Mouse (Mus musculus) spleen, adult 18-20 months (tissue): ENCODE measurements around the gene Mdga1.

ENCODE experiments used
- DNase-seq, 2 experiments: peaks; one replicate each; pipeline ENCODE4 v3.0.0; 2022; ENCODE audit warnings: mixed read lengths in 2 of 2

The Mdga1 gene

DNA sequence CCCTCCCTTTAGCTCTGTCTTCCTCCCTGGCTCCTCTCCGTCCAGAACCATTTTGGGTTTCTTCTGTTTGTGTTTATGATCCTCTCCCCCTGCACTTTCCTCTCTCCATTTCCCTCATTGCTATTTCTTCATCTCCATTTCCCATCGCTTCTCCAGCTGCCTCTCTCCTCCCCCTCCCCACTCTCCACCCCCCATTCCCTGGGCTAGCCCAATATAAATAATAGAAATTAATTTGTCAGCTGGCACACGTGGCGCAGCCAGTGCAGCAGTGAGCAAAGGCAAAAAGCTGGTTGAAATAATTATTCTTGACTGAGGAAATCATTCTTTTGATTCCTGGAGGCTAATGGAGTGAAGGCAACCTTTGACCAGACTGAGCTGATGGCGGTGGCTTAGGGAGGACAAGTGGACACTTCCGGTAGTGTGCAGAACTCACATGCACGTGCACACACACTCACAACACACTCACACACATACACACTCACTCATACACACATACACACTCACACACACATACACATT, at the start of gene Mdga1:
Mdga1 (minus strand) TSS at position 51 of the 519 bp plus-strand sequence.
- DNase-seq = no peak

DNA sequence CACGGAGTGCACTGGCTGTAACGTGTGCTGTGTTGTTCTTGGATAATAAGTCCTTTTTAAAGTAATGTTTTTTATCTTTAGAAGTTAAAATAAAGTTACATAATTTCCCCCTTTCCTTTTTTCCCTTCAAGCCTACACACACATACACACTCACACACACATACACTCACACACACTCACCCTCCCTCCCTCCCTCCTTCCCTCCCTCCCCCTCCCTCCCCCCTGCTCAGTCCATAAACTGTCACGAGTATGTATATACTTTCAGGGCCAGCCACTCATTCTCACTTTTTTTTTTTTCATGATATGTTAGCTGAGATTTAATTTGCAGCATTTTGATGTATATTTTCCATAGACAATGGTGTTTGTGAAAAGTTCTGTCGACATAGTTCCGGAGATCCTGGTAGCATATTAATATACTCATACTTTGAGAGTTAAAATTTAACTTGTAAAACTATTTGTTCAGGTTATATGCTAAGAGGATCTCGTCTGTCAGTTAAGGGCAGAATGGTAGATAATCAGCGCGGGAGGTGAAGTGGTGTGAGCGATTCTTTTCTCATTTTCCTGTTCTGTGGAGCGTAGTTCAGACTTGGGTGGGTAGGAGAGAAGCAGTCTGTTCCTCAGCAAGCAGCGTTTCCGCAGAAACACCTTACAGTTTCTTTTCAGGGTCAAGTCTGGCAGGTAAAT, 49.2 kb upstream of the Mdga1 start:
- DNase-seq = no peak

DNA sequence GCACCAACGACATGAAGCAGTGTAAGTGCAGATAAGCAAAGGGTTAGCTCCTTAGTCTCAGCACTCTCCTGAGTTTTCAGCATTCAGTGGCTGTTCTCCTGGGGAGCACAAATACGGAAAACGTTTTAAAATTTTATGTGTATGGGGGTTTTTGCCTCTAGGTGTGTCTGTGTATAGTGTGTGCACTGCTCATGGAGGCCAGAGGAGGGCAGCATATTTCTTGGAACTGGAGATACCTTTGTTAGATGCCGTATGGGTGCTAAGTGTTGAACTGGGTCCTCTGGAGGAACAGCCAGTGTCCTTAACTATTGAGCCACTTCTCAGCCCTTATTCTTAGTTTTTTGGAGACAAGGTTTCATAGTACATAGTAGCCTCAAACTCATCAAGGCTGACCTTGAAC, 44.8 kb upstream of the Mdga1 start:
- DNase-seq = no peak

DNA sequence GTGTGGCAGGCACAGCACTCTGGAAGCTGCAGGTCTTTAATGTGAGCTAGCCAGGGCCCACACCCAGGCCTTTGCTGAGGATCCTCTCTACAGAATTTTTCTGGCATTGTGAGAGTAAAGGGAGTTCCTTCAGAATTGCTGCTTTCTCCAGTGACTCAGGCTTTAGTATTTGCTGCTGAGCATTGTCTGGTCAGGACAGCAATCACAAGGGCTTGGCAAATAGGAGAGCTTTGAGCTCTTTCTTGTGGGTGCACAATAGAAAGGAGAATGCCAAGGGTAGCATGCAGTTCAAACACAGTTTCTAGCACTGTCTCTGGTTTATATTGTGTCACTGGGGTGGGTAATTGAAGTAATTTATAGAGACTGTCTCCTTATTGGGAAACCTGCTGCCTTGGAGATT, 38.5 kb upstream of the Mdga1 start:
- no peak for DNase-seq

DNA sequence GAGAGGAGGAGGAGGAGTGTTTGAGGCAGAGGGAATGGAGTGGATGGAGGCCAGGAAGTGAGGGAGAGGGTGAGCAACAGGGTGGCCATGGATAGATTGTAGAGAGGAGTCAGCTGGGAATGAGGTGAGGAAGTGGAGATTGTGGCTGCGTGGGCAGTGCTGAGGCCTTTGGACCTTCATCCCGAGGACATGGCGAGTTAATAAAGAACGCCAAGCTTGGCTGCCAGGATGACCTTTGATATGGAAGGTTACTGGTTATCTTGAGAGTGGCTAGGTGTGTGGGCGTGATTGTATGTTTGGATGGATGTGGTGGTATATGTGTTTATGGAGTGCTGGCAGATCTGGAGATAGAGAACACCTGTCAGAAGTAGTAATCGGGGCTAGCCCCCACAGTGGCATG, 38.0 kb upstream of the Mdga1 start:
- DNase-seq = no peak

DNA sequence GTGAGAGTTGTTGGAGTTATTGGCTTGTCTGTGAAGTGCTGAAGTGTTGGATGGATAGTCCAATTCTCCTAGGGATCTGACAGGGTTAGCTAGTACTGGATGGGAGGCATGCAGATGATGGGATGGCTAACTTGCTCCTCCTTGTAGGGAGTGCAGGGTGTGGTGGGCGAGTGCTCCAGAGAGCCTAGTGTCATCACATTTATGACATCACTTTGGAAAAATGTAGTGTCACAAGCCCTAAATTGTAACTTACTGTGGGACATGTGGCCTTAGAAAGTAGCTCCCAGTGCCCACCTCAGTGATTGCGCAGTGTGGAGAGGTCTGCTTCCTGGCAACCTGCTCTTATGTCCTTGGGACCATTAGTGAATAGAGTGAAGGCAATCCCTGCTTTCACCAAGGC, 37.0 kb upstream of the Mdga1 start:
- no peak for DNase-seq

DNA sequence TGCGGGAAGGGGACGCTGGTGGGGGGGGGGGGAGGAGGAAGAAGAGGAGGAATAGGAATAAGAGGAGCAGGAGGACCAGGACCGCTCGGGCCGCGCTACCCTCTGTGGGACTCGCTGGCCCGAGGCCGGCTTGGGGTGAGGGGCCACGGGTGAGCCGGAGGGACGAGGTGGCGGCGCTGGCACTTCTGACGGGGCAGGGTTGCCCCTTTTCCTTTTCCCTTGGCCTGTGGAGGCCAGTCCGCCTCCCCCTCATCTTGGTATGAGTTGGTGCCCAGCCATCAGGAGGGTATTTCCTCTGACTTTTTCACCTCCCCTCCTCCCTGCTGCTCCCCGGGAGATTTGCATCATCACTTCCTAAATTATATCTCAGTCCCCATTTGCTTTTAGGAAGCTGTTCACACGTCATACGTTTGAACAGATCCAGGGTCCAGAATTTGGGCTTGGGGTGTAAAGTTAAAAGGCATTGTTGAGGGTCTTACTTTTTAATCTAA, 35.6 kb upstream of the Mdga1 start:
- DNase-seq = peak; percentile 34 to 49

DNA sequence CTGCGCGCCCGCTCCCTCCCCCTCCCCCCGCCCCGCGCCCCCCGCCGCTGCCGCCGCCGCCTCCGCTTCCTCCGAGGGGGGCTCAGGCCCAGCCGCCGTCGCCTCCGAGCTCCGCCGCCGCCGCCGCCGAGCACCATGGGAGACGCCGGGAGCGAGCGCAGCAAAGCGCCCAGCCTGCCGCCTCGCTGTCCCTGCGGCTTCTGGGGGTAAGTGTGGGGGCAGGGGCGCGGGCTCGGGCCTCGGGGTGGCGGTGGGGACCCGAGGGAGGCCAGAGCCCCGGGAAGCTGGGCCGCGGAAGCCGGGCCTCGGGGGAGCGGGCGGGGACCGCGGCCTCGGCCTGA, 35.2 kb upstream of the Mdga1 start:
- no peak for DNase-seq

DNA sequence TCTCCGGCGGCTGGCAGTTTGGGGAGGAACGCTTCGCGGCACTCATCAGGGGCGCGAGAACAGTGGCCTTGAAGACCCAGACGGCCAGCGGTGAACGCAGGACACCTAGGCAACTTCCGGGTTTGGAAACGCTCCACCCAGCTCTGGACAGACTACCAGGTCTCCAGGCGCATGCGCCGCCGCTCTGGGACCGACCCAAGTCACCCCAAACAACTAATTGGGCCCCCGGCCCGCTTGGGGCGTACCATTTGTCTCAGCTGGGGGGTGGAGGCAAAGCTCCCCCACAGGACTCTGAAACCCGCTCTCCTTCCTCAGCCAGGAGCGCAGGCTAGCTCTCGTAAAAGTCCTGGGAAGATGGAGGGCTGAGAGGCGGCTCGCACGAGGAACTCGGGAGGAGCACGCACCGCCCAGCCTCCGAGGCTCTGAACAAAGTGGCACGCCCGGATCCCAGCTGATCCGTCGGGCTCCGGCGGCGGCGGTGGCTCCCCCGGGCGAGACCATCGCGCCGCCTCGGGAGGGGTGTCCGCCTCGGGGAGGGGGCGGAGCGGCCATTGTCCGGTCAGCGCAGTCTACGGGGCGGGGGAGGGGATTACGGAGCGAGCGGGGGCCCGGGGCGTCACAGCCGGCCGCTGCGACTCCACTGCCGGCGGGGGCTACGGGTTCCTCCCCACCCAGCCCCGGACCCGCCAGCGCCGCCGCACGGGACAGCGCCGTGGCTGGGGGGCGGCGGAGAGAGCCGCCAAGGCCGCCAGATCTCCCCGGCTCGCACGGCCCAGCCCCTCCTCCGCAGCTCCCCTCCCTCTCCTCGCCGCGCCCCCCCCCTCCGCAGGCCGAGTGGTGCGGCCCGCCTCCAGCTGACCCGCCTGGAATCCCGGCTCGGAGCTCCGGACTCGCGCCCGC, 34.6 kb upstream of the Mdga1 start, which contains the start of gene Zfand3:
Zfand3 (plus strand) TSS at position 531 of the 900 bp plus-strand sequence.
- DNase-seq = peak; percentile 87 to 88

DNA sequence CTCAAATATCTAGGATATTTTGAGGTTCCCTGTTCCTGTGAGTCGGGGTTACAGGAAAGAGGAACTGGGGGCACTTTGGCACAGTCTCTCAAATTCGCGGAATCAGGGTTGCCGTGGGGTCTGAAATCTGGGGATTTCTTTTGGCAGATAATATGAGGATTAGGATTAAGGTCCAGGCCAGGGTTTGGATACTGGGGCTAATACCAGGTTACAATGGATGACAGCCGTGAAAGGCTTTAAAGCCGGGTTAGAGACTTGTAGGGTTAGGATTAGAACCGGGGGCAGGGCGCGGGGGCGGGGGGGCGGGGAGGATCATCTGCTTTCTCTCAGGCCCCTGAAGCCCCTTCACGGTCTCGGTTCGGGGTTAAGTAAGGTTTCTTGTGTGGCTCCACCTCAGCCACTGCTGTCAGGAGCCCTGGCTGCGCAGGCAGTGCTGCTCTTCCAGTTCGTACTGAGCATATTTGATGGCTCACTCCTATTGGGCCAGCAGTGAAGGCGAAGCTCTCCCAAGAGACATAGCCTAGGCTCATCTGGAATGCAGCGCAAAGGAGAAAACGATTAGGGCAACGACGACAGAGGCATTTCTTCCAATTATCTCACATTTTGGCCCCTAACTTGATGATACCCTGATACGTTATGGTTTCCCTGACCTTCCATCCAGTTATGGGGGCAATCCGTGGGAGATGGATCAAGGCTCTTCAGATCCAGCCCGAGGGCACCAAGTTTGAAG, 28.8 kb upstream of the Mdga1 start:
- DNase-seq = no peak

DNA sequence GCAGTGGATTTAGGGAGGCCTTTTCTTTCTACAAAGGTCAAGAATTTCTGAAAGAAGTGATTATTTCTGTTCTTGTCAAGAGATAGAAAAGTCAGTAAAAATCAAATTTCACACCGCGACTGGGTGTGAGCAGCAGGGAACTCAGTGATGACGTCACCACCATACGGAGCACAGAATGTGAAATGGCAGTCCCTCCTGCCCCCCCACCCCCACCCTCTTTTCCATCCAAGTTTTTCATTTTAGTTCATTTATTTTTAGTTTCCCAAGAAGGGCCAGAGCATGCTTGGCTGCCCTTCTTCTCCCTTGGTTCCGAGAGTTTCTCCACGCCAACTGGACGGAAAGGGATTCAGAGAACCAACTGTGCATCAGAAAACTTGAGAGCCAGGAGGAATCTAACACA, 27.8 kb upstream of the Mdga1 start:
- DNase-seq = no peak

DNA sequence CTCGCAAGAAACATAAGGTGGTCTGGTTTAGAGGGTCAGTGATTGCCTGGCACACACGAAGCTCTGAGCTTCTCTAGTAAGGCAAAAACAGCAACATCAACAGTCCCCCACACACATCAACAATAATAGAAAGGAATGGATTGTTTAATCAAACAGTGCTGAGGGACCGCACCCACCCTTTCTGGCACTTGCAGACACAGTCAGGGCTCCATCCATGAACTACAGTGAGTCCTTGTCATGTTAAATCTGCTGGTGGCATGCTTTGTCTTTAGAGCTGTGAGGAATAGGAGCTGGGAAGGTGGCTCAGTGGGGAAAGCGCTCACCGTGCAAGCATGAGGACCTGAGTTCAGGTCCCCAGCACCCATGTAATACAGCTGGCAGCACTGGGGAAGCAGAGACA, 26.1 kb upstream of the Mdga1 start:
- DNase-seq = no peak

DNA sequence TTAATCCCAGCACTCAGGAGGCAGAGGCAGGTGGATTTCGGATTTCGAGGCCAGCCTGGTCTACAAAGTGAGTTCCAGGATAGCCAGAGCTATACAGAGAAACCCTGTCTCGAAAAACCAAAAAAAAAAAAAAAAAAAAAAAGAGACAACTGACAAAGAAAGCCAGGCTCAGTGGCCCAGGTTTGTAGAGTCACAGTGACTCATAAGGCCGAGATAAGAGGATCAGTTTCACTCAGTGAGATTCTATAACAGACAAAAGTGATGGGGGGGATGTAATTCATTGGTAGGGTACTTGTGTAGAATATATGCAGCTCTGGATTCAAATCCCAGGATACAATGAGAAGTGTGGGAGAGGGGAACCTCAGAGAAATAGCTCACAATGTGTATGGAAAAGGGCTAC, 24.6 kb upstream of the Mdga1 start:
- no peak for DNase-seq

DNA sequence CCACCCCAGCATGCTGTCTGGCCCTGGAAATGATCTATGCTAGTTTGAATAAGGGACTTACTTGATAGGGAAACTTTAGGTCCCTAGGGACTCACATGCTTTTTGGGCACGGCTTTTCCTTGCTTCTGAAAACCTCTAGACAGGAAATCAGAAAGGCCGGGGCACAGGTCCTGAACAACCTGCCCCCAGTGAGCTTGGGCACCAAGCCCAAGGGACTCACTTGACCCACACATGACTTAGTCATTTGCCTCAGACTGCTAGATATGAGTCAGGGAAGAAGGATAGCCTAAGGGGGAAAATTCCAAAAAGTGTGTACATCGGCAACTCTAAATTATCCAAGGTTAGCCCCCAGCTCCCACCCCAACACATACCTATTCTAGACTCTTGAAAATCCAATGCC, 24.1 kb upstream of the Mdga1 start:
- no peak for DNase-seq

DNA sequence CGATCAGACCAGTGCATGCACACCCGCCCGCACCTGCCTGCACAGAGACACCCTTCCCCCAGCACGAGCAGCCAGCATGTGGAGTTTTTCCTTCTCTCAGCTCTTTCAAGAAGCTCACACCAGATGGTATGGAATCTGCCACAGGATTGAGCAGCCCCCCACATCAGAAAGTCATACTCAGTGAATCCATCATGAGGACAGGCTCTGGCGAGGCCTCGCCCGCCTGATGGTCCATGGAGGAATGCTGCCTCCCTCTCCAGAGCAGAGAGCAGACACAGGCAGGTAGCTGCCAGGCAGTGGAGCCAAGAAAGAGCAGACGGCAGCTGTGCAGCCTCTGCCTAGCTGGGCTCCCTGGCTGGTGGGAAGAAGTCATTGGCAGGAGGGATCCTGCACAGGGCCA, 23.6 kb upstream of the Mdga1 start:
- DNase-seq = no peak

DNA sequence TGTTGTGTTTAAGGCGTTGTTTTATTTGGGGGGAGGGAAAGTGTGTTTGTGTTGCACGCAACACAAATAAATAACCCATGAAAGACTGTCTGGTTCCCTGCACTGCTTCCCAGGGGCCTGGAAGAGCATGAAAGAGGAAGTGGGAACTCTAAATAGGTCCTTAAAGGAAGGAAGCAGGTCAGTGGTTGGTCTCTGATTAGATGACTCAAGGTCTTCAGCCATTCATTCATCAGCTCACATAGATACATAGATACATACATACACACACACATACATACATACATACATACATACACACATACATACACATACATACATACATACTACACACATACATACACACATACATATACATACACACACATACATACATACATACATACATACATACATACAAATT, 21.0 kb upstream of the Mdga1 start:
- no peak for DNase-seq

DNA sequence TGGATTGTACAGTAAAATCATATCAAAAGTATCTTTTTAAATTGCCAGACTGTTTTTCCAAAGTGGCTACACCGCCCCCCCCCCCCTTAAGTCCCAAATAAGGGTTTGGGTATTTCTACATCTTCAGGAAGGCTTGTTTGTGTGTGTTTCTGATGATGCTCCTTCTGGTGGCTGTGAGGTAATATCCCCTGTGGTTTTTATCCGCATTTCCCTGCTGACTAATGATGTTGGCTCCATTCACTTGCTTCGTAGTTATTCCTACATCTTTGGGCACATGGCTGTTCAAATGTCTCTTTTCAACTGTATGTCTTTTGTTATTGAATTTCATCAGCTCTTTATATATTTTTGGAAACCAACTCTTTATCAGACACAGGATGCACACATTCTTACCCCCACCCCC, 20.2 kb upstream of the Mdga1 start:
- DNase-seq = no peak

DNA sequence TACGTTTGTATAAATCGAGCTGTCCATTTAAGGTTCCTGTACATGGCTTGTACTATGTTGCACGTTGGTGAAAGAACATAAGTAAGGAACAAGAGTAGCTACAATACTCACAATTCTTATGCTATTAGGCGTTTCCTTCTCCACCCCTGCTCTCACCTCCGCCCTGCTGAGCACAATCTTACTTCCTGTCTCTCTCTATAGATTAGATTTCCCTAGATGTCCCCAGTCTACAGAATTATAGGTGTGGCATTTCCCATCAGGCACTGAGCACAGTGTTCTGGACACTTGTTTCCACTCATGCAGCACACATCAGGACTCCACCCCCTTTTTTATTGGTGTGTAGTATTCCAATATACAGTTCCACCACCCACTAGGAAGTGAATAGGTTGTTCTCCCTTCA, 19.8 kb upstream of the Mdga1 start:
- DNase-seq = no peak

DNA sequence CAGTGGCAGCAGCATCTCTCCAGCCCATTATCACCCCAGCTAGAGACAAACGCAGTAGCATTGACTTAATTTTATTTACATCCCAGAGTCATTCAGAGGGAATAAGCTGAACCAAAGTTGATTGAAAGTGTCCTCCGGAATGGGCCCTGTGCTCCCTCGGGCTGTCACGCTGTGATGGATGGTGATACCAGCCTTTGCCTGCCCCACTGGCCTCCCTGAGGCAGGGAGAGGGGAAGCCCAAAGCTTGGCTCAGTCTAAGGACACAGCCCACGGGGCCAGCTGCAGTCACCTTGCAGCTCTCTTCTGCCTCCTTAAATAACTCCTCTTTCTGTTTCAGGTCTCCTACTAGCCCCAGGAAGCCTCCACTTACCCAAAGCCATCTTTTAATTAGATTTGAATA, 18.3 kb upstream of the Mdga1 start:
- no peak for DNase-seq

DNA sequence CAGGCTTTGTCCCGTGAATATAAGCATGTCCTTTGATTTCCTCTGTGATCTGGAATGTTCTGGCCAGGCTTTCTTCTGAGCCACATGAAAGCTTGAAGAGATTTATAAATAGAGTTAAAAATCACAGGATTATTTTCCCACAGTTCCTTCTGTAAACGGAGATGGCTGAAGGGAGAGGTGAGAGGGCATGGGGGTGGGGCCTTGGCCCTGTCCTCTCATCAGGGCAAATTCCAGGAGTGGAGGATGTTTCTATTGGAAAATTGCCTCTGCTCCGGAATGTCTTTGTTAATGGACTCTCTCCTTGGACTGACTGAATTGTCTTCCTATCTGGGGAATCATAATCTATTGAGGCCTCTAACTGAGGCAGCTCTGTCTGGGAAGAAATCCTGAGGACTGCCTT, 15.6 kb upstream of the Mdga1 start:
- no peak for DNase-seq

DNA sequence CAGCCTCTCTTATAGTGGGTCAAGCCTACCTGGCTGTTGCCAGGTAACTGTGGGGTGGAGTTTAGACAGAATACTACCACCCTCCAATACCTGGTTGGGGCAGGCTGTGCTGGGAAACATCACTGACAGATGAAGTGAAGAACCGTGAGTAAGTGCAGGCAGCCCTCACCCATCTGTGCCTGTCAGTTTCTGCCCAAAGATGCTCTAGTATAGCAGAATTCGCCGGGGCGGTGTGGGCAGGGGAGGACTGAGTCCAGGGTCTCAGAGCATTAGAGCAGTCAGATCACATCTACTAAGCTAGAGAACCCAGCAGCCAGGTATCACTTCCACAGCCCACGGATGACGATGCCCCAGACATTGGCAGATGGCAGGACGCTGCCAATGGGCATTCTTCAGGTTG, 15.0 kb upstream of the Mdga1 start:
- no peak for DNase-seq

DNA sequence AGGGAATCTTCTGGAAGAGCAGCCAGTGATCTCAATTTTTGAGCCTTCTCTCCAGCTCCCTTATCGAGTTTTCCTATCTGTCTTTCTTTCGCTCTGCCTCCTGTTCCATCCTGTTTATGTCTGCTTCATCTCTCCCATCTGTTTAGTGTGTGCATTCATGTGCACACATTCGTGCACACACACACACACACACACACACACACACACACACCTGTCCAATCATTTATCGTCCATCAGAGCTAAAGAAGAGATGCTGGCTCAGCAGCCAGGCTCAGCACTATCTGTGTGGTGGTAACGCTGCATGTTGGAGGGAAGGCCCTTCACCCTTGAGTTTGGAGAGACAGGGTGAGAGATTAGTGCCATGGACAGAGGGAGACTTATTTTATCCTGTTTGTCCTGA, 13.3 kb upstream of the Mdga1 start:
- DNase-seq = no peak

DNA sequence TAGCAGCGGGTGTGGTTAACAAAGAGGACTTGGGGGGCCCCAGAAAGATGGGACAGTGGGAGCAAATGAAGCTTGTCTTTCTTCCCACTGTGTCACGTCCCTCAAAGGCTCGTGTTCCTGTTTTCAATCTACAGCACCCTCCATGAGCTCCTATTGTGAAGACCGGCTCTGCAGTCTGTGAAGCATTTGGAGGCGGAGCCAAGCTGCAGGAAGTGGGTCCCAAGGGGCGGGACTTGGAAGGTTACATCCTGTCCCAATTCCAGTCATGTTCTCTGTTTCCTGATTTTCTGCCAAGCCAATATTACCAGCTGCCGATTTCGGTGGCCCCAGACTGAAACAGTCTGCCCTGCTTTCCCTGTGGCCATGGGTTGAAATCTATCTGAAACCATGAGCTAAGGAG, 11.7 kb upstream of the Mdga1 start:
- no peak for DNase-seq
